Mouse (Mus musculus) layer of hippocampus, postnatal 25 days (tissue): ENCODE results near the gene Cyp2s1. TPM values are rescaled to one million over a fixed set of nuclear protein-coding genes. Genes with fewer than 3 reads are reported as not detected.

ENCODE experiments used
- DNase-seq, 2 experiments: peaks; one replicate each; pipeline ENCODE4 v3.0.0; 2022; ENCODE audit warnings: mixed read lengths in 2 of 2, low spot score in 1 of 2; ENCODE audit errors: extremely low spot score in 1 of 2
- total RNA-seq, 2 experiments: library from RNA; stranded (reverse); gene quantifications; 2 replicates each; pipeline ENCODE4 v1.2.3; 2021

The Cyp2s1 gene
- total RNA-seq, 2 experiments from 2014 or later: 1.2 to 1.3 TPM

DNA sequence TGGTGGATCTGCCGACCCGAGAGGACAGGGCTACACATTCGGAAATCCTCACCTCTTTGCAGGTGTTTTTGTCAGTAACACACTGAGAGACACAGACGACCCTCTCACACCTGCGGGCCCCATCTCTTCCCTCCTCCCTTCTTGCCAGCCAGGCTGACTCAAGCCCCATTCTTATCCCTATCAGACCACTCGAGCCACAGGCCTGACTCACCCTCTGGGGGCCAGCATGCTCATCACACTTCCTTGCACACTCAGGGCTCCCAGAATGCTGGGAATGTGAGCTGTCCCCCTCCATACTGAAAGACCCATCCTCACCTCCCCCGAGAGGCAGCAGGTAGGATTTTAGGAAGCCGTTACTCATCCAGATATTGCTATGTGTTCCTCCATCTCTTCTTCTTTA is 33.0 kb downstream of the Cyp2s1 start:
- DNase-seq: no peak

DNA sequence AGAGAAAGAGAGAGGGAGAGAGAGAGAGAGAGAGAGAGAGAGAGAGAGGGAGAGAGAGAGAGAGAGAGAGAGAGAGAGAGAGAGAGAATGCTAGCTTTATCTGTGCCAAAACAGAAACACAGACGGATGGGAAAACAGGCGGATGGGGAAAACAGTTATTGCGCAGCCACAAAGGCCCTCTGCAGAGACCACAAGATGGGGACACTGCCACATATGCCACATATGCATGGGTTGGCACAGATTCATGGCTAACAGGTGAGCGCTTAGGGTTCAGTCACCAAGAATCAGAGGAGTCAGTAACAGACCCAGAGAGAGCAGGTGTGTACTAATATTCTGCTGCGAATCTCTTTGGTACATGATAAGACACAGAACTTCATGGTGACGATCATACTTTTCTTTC is 34.0 kb downstream of the Cyp2s1 start:
- DNase-seq: no peak

DNA sequence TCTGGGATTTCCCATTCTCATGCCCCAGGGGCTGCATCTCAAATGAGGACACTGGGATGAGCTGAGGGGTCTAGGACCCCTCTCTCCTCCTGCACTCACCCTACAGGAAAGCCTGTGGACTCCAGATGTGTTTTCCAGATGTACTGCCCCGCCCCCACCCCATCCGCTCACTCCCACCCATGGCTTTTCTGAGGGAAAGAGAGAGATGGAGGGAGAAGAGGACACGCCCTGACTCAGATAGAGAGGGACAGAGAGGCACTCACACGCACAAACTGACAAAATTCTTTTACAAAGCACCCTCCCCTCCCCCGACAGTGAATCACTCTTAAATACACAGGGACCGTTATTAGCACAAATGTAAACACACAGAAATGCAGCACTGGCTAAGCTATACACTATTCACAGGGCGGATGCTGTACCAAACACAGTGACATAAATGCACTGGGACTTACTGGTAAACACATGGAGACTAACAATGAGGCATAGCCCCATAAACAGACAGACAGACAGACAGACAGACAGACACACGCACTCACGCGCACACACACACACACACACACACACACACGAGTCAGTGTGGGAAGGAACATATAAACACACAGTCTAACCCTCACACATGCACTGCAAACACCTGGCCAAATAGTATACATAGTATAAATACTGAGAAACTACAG is 34.6 kb downstream of the Cyp2s1 start:
- no peak for DNase-seq

DNA sequence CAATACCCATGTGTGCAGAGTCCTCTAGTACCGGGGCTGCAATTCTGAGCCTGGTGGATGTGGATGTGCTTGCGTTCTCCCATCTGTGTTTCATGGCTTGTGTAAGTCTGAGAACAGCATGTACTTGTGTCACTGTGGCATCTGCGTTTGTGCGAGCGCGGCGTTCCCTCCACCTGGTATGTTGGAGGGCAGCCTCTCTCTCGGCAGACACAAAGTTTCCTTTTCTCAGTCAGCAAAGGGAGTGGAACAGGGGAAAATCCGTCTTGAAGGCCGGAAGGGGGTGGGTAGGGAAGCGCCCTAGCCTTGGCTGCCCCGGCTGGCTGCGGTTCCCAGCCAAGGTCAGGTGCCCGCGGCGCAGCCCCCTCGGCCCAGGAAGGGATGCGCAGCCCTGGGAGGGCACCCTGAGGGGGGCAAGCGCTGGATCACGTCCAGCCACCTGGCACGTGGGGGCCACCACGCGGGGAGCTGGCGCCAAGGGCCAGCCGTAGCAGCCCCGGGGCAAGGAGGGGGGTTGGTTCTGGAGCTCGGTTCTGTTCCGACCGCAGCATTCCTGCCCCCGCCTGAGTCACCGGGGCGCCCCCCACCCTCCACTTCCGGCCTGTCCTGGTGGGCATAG is 35.3 kb downstream of the Cyp2s1 start:
- peak; percentile 60 to 64 for DNase-seq

DNA sequence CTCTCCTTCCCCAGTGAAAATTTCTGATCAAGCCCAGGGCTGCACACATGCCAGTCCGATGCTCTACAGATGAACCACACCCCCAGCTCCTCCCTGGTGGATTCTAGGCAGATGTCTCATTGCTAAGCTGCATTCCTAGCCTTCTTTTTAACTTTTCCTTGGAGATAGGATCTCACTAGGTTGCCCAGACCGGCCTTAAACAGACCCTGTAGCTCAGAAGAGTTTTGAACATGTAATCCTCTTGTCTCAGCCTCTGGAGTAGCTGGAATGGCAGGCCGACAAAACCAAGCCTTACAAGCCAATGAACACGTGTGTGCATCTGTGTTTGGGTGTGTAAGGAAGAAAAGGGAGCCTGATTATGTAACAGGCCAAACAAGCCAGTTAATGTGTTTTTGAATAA is 36.0 kb downstream of the Cyp2s1 start:
- no peak for DNase-seq

DNA sequence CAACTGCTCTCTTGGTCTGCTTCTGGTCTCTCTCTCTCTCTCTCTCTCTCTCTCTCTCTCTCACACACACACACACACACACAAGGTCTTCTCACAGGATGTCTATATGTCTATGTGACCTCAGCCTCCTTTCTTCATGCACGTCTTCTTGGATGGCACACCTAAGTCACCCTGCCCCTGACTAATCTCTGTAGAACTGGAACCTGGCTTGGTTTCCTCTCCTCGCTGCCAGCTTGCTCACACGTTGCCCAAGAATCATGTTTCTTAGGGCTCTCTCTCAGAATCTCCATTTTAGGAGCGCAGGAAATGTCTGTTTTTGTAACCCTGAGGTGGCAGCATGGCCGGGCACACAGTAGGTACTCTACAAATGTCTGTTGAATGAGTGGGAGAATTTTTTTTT is 36.7 kb downstream of the Cyp2s1 start:
- no peak for DNase-seq

DNA sequence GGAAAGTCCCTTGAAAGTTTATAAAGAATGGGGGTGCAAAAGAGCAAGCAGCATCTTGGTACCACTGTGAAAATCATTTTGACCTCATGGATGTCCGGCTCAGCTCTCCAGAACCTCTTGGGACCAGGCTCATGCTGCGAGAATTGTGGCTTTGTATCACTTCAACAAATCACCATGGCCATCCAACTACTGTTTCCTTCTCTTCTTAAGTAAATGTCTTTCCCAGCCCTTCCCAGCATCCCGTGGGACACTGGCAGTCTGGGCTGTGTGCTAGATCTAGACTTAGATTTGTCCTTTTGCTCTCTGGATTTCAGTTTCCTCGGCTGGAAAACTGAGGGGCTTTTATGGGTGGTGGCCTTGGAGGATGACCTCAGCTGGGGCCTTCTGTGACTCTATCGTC is 48.5 kb downstream of the Cyp2s1 start:
- DNase-seq: no peak

DNA sequence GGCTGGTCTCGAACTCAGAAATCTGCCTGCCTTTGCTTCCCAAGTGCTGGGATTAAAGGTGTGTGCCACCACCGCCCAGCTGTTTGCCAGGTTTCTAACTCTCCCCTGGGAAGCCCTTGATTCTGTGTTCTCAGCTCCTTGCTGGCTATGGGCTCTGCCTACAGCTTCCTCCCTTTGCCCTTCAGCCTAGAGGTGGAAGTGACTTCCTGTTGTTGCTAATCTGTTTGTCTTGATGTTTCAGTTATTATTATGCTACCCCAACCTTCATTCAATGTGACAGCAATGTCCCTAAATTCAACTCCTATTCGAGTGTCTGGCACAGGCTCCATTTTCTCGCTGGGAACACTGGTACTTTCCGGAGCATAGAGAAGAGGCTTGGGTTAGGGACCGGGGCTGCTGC is 50.6 kb downstream of the Cyp2s1 start:
- DNase-seq: no peak

DNA sequence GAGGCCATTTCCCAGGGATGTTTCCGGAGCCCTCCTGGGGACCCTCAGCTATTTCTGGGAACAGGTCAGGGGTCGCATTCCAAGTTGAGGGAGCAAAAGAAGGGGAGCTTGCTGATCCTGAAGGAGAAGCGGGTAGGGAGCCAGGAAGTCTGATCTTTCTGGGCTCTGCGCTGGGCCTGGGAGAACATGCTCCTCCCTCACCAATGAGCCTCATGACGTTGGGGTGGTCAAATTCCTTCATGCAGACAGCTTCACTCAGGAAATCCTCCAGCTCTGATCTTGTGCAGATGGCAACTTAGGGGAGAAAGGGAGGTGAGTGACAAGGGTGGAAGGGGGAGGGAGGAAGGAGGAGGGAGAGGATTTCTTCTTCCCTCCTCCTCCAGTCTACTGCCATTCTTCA is 52.5 kb downstream of the Cyp2s1 start:
- no peak for DNase-seq

DNA sequence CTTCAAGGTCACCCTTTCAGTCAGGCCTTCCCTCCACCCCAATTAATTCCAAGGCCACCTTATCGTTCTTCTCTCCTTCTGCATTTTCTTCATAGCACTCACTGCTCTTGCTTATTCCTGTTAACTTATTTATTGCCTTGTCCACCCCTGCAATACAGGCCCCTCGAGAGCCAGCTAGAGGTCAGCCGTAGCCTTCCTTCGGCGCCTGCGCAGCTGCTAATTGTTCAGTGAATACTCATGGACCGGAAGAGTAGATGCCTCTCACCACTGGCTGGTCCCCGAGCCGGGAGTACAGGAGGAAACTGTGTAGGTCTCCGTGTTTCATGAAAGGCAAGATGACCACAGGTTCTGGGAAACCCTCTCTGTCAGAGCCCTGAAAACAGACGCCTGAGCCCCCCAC is 53.0 kb downstream of the Cyp2s1 start:
- no peak for DNase-seq

DNA sequence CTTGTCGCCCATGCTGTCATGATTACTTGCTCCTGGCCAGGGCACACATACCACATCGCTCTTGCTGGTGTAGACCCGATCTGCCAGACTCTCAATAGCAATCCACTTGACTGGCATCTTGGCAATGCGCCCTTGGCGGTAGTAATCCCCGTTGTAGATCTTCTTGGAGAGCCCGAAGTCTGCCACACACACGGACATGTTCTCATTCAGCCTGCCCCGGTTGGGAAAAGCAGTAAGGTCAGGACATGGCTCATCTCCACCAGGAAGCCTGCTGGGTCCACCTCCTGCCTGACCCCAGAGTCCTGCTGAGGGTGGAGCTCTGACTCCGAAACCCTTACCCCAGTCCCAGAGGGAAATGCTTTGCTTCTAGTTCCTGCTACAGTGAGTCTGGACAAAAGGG is 55.4 kb downstream of the Cyp2s1 start:
- no peak for DNase-seq

DNA sequence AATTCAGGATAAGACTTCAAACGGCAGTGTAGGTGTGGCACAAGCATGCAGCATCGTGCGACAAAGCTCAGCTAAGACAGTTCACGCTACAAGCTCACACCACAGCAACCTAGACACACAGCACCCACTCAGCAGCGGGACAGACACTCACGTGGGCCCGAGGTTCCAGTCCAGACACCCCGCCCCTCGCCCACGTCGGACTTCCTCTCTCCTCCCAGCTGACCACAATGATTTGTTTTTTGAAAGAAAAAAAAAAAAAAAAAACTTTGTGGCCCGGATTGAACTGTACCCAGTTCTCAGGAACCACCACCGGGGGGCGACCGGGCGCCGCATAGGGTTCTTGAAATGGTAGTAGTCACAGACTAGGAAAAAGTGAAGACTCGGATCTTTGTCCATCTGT is 60.7 kb downstream of the Cyp2s1 start:
- peak; percentile 87 to 95 for DNase-seq

DNA sequence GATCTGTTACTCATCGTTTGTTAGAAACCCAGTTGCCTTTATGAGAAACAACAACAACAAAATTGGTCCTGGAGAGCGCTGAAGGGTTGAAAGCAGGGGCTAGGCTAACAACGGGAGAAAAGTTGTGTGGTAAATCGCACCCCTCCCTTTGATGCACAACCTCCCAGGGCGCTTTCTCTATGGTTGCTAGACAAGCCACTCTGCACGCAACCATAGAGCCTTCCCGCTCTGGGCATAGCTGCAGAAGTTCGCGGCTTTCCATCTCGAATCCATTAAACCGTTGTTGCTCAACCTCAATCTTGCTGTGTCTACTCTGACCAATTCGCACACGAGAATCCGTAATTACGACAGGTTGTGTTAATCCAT is 61.3 kb downstream of the Cyp2s1 start:
- peak; percentile 44 to 48 for DNase-seq

DNA sequence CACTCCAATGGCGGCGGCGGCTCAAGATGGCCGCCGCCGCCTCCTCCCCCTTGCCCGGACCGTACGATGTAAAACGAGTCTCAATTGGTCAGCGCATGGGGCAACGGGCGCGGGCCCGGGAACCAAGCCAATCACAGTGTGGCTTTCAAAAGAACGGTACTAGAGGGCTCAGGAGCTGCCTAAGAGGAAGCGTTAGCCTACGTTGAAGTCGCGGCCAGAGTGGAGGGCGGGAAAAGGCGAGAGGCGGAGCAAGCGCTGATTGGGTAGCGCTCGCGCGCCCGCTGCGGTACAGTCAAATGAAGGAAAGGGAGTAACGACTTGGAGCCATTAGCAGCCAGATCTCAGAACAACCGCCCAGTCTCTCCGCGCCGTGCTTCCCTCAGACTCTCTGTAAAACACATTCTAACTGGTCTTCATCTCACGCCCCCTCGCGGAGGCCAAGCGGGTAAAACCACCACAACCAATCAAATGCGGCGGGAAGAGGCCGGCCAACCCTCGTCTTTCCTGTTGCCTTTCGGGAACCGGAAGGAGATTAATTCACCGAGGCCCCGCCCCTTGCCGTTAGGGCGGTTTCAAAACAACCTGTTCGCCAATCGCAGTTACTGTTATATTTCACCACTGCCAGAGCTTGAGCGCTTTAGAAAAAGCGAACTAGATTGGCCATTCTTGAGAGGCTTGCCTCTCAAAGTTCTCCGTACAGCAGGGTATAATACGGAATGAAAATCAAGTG is 61.8 kb downstream of the Cyp2s1 start, which contains the start of gene Hnrnpul1:
Gene Hnrnpul1 (minus strand): TSS at position 20 of the 730 bp plus-strand sequence.
- DNase-seq: peak; percentile 99 to 100

DNA sequence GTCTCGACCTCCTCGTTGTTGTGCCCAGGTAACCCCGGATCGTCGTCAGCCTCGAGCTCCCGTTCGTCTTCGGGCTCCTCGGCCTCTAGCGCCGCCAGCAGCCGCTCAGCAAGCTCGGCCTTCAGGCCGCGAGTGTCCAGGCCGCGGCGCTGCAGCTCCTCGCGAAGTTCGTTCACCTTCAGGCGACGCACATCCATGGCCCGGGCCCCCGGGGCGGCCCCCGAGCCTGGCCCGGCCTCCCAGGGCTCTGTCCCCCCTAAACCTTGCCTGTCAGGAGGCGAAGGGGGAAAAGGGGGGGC is 62.3 kb downstream of the Cyp2s1 start:
- no peak for DNase-seq

DNA sequence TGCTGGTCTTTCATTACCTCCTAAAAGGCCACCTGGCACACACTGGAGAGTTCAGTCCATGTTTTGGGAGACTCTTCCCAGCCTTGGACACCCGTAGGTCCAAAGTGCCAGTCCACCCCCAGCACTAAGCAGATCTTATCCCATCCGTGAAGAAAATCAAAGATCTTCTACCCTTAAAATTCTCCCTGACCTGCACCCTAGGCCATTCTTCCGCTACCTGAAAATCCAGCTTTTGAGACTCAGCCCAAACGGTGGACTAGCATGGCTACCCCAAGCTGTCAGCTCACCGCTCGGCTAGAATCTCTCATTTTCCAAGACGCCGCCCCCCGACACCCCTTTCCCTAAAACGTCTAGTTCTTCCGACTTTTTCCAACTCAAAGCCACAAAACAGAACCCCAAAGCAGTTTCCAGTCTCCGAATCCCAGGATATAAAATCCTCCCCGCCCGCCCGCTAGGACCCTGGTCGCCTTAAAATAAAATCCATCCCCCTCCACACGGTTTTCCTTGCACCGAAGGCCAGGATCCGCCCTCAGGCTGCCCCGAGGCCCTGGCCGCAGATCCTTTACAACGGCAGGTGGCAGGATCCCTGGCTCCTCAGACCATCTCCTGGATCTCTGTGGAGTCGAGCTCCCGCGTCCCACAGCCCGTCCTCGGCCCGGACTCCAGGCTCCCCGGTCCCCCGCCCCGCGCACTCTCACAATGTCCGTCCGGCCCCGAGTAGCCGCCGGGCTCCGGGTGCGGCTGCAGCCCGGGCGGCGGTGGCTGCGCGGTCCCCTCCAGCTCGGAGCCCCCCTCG is 62.9 kb downstream of the Cyp2s1 start:
- no peak for DNase-seq

DNA sequence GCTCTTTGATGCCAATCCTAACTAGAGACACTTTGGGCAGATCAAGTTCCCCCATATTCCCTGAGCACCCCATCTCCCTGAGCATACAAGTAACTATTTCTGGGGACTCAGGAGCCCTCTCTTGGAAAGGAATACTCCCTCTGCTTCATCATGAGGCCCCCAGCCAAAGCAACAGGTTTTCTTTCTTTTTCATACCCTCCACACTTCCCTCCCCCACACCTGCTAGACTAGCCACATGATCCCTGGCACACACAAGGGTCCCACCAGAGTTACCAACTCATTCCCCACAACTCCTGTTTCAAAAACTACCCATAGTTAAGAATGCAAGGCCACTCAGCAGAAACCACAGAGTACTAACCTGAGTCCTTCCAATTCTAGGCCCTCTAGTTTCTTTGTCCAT is 63.6 kb downstream of the Cyp2s1 start:
- no peak for DNase-seq
